Mouse (Mus musculus): ENCODE results near the gene Elf2. TPM values are rescaled to one million over a fixed set of nuclear protein-coding genes. Genes with fewer than 3 reads are reported as not detected.

Elf2 gene
- 26.7 and 28.4 TPM in 2 replicates for total RNA-seq (2012; rRNA removed)

DNA sequence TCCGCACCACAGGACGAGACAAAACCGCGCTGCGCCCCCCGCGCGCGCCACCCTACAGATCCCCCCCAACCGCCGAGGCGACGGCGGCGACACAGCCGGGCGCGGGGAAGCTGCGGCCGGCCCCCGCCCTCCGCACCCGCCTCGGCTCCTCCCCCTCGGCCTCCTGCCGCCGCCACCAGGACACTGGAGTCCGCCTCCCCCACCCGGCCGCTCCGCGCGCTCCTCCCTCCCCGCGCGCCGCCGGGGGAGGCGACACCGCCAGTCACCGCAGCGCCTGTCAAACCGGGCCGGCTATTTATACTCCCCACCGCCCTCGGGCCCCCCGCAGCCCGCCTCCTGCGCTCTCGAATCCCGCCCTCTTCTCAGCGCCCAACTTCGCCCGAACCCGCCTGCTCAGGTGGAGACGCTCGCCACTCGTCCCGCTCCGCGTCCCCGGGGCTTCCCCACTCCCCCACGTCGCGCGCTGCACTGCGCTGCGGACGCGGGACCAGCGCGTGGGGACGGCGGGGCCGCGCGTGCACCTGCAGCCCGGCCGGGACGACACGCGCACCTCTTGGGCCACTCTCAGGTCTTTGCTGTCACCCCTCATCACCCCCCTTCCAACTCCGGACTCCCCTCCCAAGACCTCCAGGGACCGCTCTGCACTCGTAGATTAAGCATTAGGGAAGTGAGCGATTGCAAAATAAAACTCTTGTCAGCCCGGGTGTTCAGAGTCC lies at the start of gene Elf2:
Gene Elf2, minus strand, starts transcription at position 112 of the 716 bp plus-strand sequence.
- H3K9me3 ChIP-seq (ENCODE audit: control insufficient read depth, insufficient read depth, low read depth, low read length), result no peaks in the 10 kb centered on the region
- peak; percentile 56 for DNase-seq (ENCODE audit: low read depth, low spot score)
- H3K27ac ChIP-seq (ENCODE audit: insufficient read depth, low read depth, low read length, poor library complexity, severe bottlenecking), result peak within 1 kb of the TSS; percentile 57; the same call in 1 of the 2 replicates
- H3K4me1 ChIP-seq (ENCODE audit: control insufficient read depth in 2 of 2, insufficient read depth in 2 of 2, low read length in 2 of 2, poor library complexity in 1 of 2), result 0 out of 4 replicates have a peak, but pooled peaks cover 0 to 3% of the 10 kb centered on the region in 2 experiments
- no peaks in the 10 kb centered on the region for H3K36me3 ChIP-seq (ENCODE audit: control insufficient read depth, insufficient read depth, low read length, poor library complexity, severe bottlenecking)
- in situ Hi-C loops (cut with MboI; ENCODE audit: low sequenced_read_pairs in 2 of 2, unreplicated experiment in 2 of 2), result no loop called here
- TF ChIP-seq MAFK (IDR thresholded peaks at IDR 0.05; ENCODE audit: insufficient read depth, low read depth, low read length), result no peak
- TF ChIP-seq CHD2 (IDR thresholded peaks at IDR 0.05; ENCODE audit: low read depth, low read length), result no peak
- TF ChIP-seq ZC3H11A (IDR thresholded peaks at IDR 0.05; ENCODE audit: borderline replicate concordance, low read depth, low read length), result no peak
- no peak for TF ChIP-seq ZNF384 (IDR thresholded peaks at IDR 0.05; ENCODE audit: low read depth, low read length)
- TF ChIP-seq HCFC1 (IDR thresholded peaks at IDR 0.05; ENCODE audit: borderline replicate concordance, insufficient read depth, low read length), result 0 out of 2 replicates have a peak, but pooled peaks have one; percentile 15
- H3K9ac ChIP-seq (ENCODE audit: insufficient read depth, low read depth, low read length, poor library complexity, severe bottlenecking), result peak within 1 kb of the TSS; percentile 70
- peak within 1 kb of the TSS; percentile 84 to 94 for H3K4me3 ChIP-seq (ENCODE audit: insufficient read depth in 1 of 2, low read depth in 1 of 2, low read length in 2 of 2, poor library complexity in 1 of 2, severe bottlenecking in 1 of 2)

DNA sequence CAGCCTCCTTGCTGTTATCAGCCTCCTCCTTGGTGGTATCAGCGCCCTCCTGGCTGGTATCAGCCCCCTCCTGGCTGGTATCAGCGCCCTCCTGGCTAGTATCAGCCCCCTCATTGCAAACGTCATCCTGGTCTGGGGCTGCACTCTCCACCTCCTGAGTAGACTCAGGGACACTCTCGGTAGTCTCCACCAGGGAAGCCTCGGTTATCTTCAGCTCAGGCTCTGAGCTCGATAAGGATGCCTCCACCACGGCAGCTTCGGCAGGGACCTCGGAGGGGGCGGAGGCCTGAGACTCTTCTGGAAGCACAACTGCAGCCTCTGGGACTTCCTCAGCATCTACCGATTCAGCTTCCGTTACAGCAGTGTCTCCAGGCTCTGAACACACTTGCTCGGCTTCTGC lies 48.4 kb upstream of the Elf2 start:
- Histone ChIP-seq H3K9me3 (ENCODE audit: control insufficient read depth, insufficient read depth, low read depth, low read length) (no peaks in the 10 kb centered on the region), H3K4me3 (ENCODE audit: insufficient read depth in 1 of 2, low read depth in 1 of 2, low read length in 2 of 2, poor library complexity in 1 of 2, severe bottlenecking in 1 of 2) (0 out of 4 replicates have a peak overlapping the region, but pooled peaks of 1 of the 2 experiments have one; percentile 22), H3K27ac (ENCODE audit: insufficient read depth, low read depth, low read length, poor library complexity, severe bottlenecking) (no peak overlapping the region), H3K36me3 (ENCODE audit: control insufficient read depth, insufficient read depth, low read length, poor library complexity, severe bottlenecking) (no peaks in the 10 kb centered on the region), H3K9ac (ENCODE audit: insufficient read depth, low read depth, low read length, poor library complexity, severe bottlenecking) (no peak overlapping the region; the same call in 1 of the 2 replicates), H3K4me1 (ENCODE audit: control insufficient read depth in 2 of 2, insufficient read depth in 2 of 2, low read length in 2 of 2, poor library complexity in 1 of 2) (peaks cover 0 to 7% of the 10 kb centered on the region in 2 experiments; a peak in 1 of 4 replicates)
- in situ Hi-C loops (cut with MboI; ENCODE audit: low sequenced_read_pairs in 2 of 2, unreplicated experiment in 2 of 2), result no loop called here
- no peak for DNase-seq (ENCODE audit: low read depth, low spot score)
- no peak for TF ChIP-seq MAFK (IDR thresholded peaks at IDR 0.05; ENCODE audit: insufficient read depth, low read depth, low read length)
- TF ChIP-seq ZC3H11A (IDR thresholded peaks at IDR 0.05; ENCODE audit: borderline replicate concordance, low read depth, low read length), result no peak
- TF ChIP-seq ZNF384 (IDR thresholded peaks at IDR 0.05; ENCODE audit: low read depth, low read length), result no peak
- TF ChIP-seq CHD2 (IDR thresholded peaks at IDR 0.05; ENCODE audit: low read depth, low read length), result no peak
- TF ChIP-seq HCFC1 (IDR thresholded peaks at IDR 0.05; ENCODE audit: borderline replicate concordance, insufficient read depth, low read length), result no peak

DNA sequence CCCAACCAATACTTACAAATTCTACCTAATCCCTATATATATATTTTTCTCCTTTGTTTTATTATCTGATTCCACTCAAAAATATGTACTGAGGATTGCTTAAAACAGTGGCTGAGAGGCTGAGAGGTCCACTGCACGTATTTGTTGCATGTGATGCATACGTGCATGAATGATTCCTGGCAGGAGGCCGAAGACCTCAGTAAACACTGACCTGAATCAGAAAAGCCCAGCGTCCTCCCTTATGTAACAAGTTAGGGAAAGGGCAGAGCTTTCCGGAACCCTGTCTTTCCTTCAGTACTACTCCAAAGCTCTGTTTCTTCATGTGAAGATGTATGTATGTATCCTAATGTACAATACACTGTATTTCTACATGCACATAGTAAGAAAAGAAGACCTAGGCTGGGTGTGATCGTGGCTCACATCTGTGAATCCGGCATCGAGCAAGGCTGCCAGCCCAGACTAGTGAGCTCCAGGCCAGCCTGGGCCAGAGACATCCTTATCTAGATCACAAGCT lies 47.5 kb upstream of the Elf2 start:
- in situ Hi-C loops (cut with MboI; ENCODE audit: low sequenced_read_pairs in 2 of 2, unreplicated experiment in 2 of 2), result no loop called here
- Histone ChIP-seq H3K9me3 (ENCODE audit: control insufficient read depth, insufficient read depth, low read depth, low read length) (no peaks in the 10 kb centered on the region), H3K4me3 (ENCODE audit: insufficient read depth in 1 of 2, low read depth in 1 of 2, low read length in 2 of 2, poor library complexity in 1 of 2, severe bottlenecking in 1 of 2) (no peak overlapping the region), H3K36me3 (ENCODE audit: control insufficient read depth, insufficient read depth, low read length, poor library complexity, severe bottlenecking) (no peaks in the 10 kb centered on the region), H3K9ac (ENCODE audit: insufficient read depth, low read depth, low read length, poor library complexity, severe bottlenecking) (no peak overlapping the region), H3K4me1 (ENCODE audit: control insufficient read depth in 2 of 2, insufficient read depth in 2 of 2, low read length in 2 of 2, poor library complexity in 1 of 2) (peaks cover 0 to 7% of the 10 kb centered on the region in 2 experiments; a peak in 1 of 4 replicates), H3K27ac (ENCODE audit: insufficient read depth, low read depth, low read length, poor library complexity, severe bottlenecking) (no peak overlapping the region)
- DNase-seq (ENCODE audit: low read depth, low spot score), result no peak
- TF ChIP-seq CHD2 (IDR thresholded peaks at IDR 0.05; ENCODE audit: low read depth, low read length) (no peak), MAFK (IDR thresholded peaks at IDR 0.05; ENCODE audit: insufficient read depth, low read depth, low read length) (no peak), ZC3H11A (IDR thresholded peaks at IDR 0.05; ENCODE audit: borderline replicate concordance, low read depth, low read length) (no peak), ZNF384 (IDR thresholded peaks at IDR 0.05; ENCODE audit: low read depth, low read length) (no peak), HCFC1 (IDR thresholded peaks at IDR 0.05; ENCODE audit: borderline replicate concordance, insufficient read depth, low read length) (no peak)

DNA sequence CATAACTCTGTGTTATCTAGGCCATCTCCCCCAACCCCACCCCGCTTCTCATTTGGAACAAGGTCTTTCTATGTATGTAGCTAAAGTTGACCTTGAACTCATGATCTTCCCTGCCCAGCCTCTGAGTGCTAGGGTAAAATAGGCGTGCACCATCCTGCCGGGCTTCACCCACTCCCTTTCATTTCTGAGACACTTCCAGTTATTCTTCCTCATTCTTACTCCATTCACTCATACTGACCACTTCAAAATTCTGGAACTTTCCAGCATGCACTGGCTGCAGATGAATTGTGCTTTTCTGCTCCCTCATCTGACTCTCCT lies 46.6 kb upstream of the Elf2 start:
- Histone ChIP-seq H3K36me3 (ENCODE audit: control insufficient read depth, insufficient read depth, low read length, poor library complexity, severe bottlenecking) (no peaks in the 10 kb centered on the region), H3K27ac (ENCODE audit: insufficient read depth, low read depth, low read length, poor library complexity, severe bottlenecking) (no peak overlapping the region), H3K9ac (ENCODE audit: insufficient read depth, low read depth, low read length, poor library complexity, severe bottlenecking) (no peak overlapping the region), H3K9me3 (ENCODE audit: control insufficient read depth, insufficient read depth, low read depth, low read length) (no peaks in the 10 kb centered on the region), H3K4me1 (ENCODE audit: control insufficient read depth in 2 of 2, insufficient read depth in 2 of 2, low read length in 2 of 2, poor library complexity in 1 of 2) (peaks cover 0 to 7% of the 10 kb centered on the region in 2 experiments; a peak in 1 of 4 replicates), H3K4me3 (ENCODE audit: insufficient read depth in 1 of 2, low read depth in 1 of 2, low read length in 2 of 2, poor library complexity in 1 of 2, severe bottlenecking in 1 of 2) (no peak overlapping the region)
- in situ Hi-C loops (cut with MboI; ENCODE audit: low sequenced_read_pairs in 2 of 2, unreplicated experiment in 2 of 2), result no loop called here
- DNase-seq (ENCODE audit: low read depth, low spot score), result no peak
- no peak for TF ChIP-seq MAFK (IDR thresholded peaks at IDR 0.05; ENCODE audit: insufficient read depth, low read depth, low read length)
- TF ChIP-seq ZC3H11A (IDR thresholded peaks at IDR 0.05; ENCODE audit: borderline replicate concordance, low read depth, low read length), result no peak
- TF ChIP-seq CHD2 (IDR thresholded peaks at IDR 0.05; ENCODE audit: low read depth, low read length), result no peak
- TF ChIP-seq HCFC1 (IDR thresholded peaks at IDR 0.05; ENCODE audit: borderline replicate concordance, insufficient read depth, low read length), result no peak
- TF ChIP-seq ZNF384 (IDR thresholded peaks at IDR 0.05; ENCODE audit: low read depth, low read length), result no peak

All from ES-E14 (cell line).